Mouse (Mus musculus): ENCODE measurements around the gene Alox12b. TPM values are rescaled to one million over a fixed set of nuclear protein-coding genes. Genes with fewer than 3 reads are reported as not detected.

Alox12b gene
- total RNA-seq (2012; rRNA removed), result not detected in 2 replicates
- not detected for polyA plus RNA-seq (2012; ENCODE audit: insufficient read depth in 1 of 2, insufficient read length in 2 of 2, low read depth in 1 of 2, low replicate concordance in 2 of 2, missing spikeins in 1 of 2)

GRCm38 (mm10) chr11:69156800-69157199 is at the start of gene Alox12b:
Gene Alox12b, plus strand, starts transcription at chr11:69156989.
- Histone ChIP-seq H3K36me3 (ENCODE audit: control insufficient read depth in 1 of 2, insufficient read depth in 2 of 2, low read length in 2 of 2) (0 out of 4 replicates have a peak, but pooled peaks cover 0 to 2% of the 10 kb centered on the region in 2 experiments), H3K27me3 (ENCODE audit: control insufficient read depth in 1 of 2, insufficient read depth in 2 of 2, low read length in 2 of 2) (peaks cover 0 to 8% of the 10 kb centered on the region in 2 experiments; a peak in 2 of 4 replicates), H3K79me2 (ENCODE audit: control insufficient read depth, insufficient read depth, low read length, poor library complexity) (no peaks in the 10 kb centered on the region), H3K27ac (ENCODE audit: control insufficient read depth, low read depth, low read length) (no peak within 1 kb of the TSS), H3K4me3 (ENCODE audit: control insufficient read depth in 1 of 2, insufficient read depth in 1 of 2, low read depth in 2 of 2, low read length in 2 of 2) (no peak within 1 kb of the TSS), H3K9ac (ENCODE audit: control insufficient read depth, low read depth, low read length, poor library complexity, severe bottlenecking) (no peak within 1 kb of the TSS), H3K9me3 (replicated peaks; ENCODE audit: insufficient read depth, low read length) (no peaks in the 10 kb centered on the region), H3K4me1 (ENCODE audit: control insufficient read depth in 1 of 2, insufficient read depth in 2 of 2, low read length in 2 of 2) (no peaks in the 10 kb centered on the region)
- no peak for DNase-seq (ENCODE audit: low read depth, low spot score)
- no peak for TF ChIP-seq NRF1 (IDR thresholded peaks at IDR 0.05; ENCODE audit: insufficient read depth, low read depth, low read length, poor library complexity, severe bottlenecking)
- no peak for TF ChIP-seq TBP (IDR thresholded peaks at IDR 0.05; ENCODE audit: low read depth, low read length)
- TF ChIP-seq TAL1 (IDR thresholded peaks at IDR 0.05; ENCODE audit: low read length), result no peak
- no peak for TF ChIP-seq ZNF384 (IDR thresholded peaks at IDR 0.05; ENCODE audit: low read depth, low read length)
- no peak for TF ChIP-seq ZKSCAN1 (IDR thresholded peaks at IDR 0.05; ENCODE audit: low read depth, low read length)
- no peak for TF ChIP-seq ZC3H11A (IDR thresholded peaks at IDR 0.05; ENCODE audit: low read depth, low read length)
- no peak for TF ChIP-seq POLR2A (IDR thresholded peaks at IDR 0.05; ENCODE audit: control insufficient read depth in 1 of 2, insufficient read depth in 1 of 2, low read depth in 1 of 2, low read length in 2 of 2, poor library complexity in 1 of 2)
- no peak for TF ChIP-seq USF1 (IDR thresholded peaks at IDR 0.05; ENCODE audit: low read depth, low read length)
- no peak for TF ChIP-seq CTCF (IDR thresholded peaks at IDR 0.05 in 2 of 3, conservative IDR thresholded peaks at IDR 0.05 in 1 of 3; ENCODE audit: control insufficient read depth in 1 of 3, insufficient read depth in 1 of 3, low read depth in 2 of 3, low read length in 3 of 3, poor library complexity in 1 of 3, severe bottlenecking in 1 of 3)
- TF ChIP-seq MYC (IDR thresholded peaks at IDR 0.05; ENCODE audit: low read depth, low read length), result no peak
- no peak for TF ChIP-seq MAFK (IDR thresholded peaks at IDR 0.05; ENCODE audit: borderline replicate concordance, low read depth, low read length)
- no peak for TF ChIP-seq USF2 (IDR thresholded peaks at IDR 0.05; ENCODE audit: borderline replicate concordance in 1 of 2, insufficient read depth in 1 of 2, low read depth in 1 of 2, low read length in 2 of 2)
- no peak for TF ChIP-seq E2F4 (IDR thresholded peaks at IDR 0.05; ENCODE audit: borderline replicate concordance, low read depth, low read length)
- TF ChIP-seq SMC3 (IDR thresholded peaks at IDR 0.05; ENCODE audit: low read depth, low read length), result no peak
- TF ChIP-seq GABPA (IDR thresholded peaks at IDR 0.05; ENCODE audit: low read depth, low read length), result no peak
- TF ChIP-seq BHLHE40 (IDR thresholded peaks at IDR 0.05; ENCODE audit: borderline replicate concordance, low read depth, low read length), result no peak
- no peak for TF ChIP-seq SIN3A (IDR thresholded peaks at IDR 0.05; ENCODE audit: low read length)

GRCm38 (mm10) chr11:69107676-69108075 is 49.1 kb upstream of the Alox12b start:
- no peaks in the 10 kb centered on the region for H3K27me3 ChIP-seq (ENCODE audit: control insufficient read depth in 1 of 2, insufficient read depth in 2 of 2, low read length in 2 of 2)
- no peak for DNase-seq (ENCODE audit: low read depth, low spot score)
- TF ChIP-seq USF2 (IDR thresholded peaks at IDR 0.05; ENCODE audit: borderline replicate concordance in 1 of 2, insufficient read depth in 1 of 2, low read depth in 1 of 2, low read length in 2 of 2), result no peak
- no peak for TF ChIP-seq E2F4 (IDR thresholded peaks at IDR 0.05; ENCODE audit: borderline replicate concordance, low read depth, low read length)
- no peak for TF ChIP-seq JUND (IDR thresholded peaks at IDR 0.05; ENCODE audit: low read depth, low read length)
- no peak for TF ChIP-seq MYC (IDR thresholded peaks at IDR 0.05; ENCODE audit: low read depth, low read length)
- no peak for TF ChIP-seq ZC3H11A (IDR thresholded peaks at IDR 0.05; ENCODE audit: low read depth, low read length)
- no peak for TF ChIP-seq MAZ (IDR thresholded peaks at IDR 0.05; ENCODE audit: low read depth, low read length)
- no peak for TF ChIP-seq ETS1 (IDR thresholded peaks at IDR 0.05; ENCODE audit: low read depth, low read length)
- no peak for TF ChIP-seq GABPA (IDR thresholded peaks at IDR 0.05; ENCODE audit: low read depth, low read length)
- TF ChIP-seq MXI1 (IDR thresholded peaks at IDR 0.05; ENCODE audit: low read depth, low read length), result no peak
- no peak for TF ChIP-seq ZKSCAN1 (IDR thresholded peaks at IDR 0.05; ENCODE audit: low read depth, low read length)
- TF ChIP-seq NRF1 (IDR thresholded peaks at IDR 0.05; ENCODE audit: insufficient read depth, low read depth, low read length, poor library complexity, severe bottlenecking), result no peak
- TF ChIP-seq MAFK (IDR thresholded peaks at IDR 0.05; ENCODE audit: borderline replicate concordance, low read depth, low read length), result no peak
- TF ChIP-seq SMC3 (IDR thresholded peaks at IDR 0.05; ENCODE audit: low read depth, low read length), result no peak
- TF ChIP-seq KAT2A (conservative IDR thresholded peaks at IDR 0.05; ENCODE audit: low read depth, low read length), result no peak
- no peak for TF ChIP-seq POLR2A (IDR thresholded peaks at IDR 0.05; ENCODE audit: control insufficient read depth in 1 of 2, insufficient read depth in 1 of 2, low read depth in 1 of 2, low read length in 2 of 2, poor library complexity in 1 of 2)
- no peak overlapping the region for H3K9ac ChIP-seq (ENCODE audit: control insufficient read depth, low read depth, low read length, poor library complexity, severe bottlenecking)
- H3K4me1 ChIP-seq (ENCODE audit: control insufficient read depth in 1 of 2, insufficient read depth in 2 of 2, low read length in 2 of 2), result peaks cover 0 to 12% of the 10 kb centered on the region in 2 experiments; a peak in 2 of 4 replicates
- no peaks in the 10 kb centered on the region for H3K9me3 ChIP-seq (replicated peaks; ENCODE audit: insufficient read depth, low read length)
- no peak overlapping the region for H3K27ac ChIP-seq (ENCODE audit: control insufficient read depth, low read depth, low read length)
- H3K4me3 ChIP-seq (ENCODE audit: control insufficient read depth in 1 of 2, insufficient read depth in 1 of 2, low read depth in 2 of 2, low read length in 2 of 2), result no peak overlapping the region
- H3K36me3 ChIP-seq (ENCODE audit: control insufficient read depth in 1 of 2, insufficient read depth in 2 of 2, low read length in 2 of 2), result peaks cover 0 to 5% of the 10 kb centered on the region in 2 experiments; a peak in 2 of 4 replicates
- no peaks in the 10 kb centered on the region for H3K79me2 ChIP-seq (ENCODE audit: control insufficient read depth, insufficient read depth, low read length, poor library complexity)
